Mouse (Mus musculus) adrenal gland, postnatal 36 days (tissue): ENCODE measurements around the gene Ephx1. TPM values are rescaled to one million over a fixed set of nuclear protein-coding genes. Genes with fewer than 3 reads are reported as not detected.

Experiments used
- DNase-seq, 2 experiments: peaks; one replicate each; pipeline ENCODE4 v3.0.0; 2021; ENCODE audit warnings: mixed read lengths in 1 of 2
- total RNA-seq, 2 experiments: library from RNA; stranded (reverse); gene quantifications; 2 replicates each; pipeline ENCODE4 v1.2.3; 2021

Gene Ephx1
- total RNA-seq, 2 experiments from 2014 or later: 139 to 160 TPM

DNA sequence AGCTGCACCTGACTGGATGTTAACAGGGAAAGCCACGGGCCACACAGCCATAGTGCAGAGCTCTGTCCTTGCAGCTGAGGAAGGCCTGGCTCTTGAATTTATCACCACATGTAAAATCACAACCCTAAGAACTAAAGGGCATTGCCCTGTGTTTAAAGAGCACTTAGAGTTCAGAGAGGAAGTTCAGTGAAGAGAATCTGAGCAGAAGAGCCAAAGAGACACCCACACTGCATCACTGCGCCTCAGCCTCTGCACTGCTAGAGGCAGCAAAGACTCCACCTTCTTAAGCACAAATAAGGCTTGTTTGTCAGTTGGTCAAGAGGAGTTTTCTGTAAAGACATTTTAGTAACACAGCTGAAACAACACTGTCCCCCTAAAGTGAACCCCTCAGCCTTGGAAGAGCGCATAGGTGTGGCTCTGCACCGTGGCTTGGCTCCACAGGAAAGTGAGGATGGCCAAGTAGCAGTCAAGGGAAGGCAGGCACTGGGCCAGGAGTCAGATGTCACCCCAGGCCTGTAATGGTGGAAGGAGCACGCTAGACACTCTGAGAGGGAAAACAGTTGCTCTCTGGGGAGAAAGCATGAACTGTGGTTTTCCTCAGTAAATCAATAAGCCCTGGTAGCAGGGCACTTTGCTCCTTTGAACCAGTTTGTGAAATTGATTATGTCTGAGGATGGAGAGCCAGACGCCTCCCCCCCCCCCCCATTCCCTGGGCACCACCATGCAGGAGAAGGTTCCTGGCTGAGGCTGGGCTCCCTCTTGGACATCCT is 5.8 kb downstream of the Ephx1 start:
- DNase-seq: peak; percentile 48 to 71

DNA sequence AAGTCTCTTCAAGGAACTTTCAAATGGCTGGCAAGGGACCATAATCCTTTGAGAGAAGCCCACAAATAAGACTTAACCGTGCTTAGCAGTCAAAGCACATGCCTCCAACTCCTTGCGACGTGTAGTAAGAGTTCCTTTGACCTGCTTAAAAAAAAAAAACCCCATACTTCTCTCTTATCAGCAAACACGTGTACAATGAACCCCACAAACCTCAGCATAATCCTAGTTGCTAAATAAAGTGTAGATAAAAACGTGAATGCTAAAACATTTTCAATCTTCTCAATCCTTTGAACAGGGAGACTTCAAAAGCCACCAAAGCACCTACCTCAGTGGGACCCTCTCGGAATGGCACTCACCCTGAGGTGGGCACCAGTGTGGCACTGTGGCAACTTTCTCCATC is 7.3 kb downstream of the Ephx1 start:
- no peak for DNase-seq

DNA sequence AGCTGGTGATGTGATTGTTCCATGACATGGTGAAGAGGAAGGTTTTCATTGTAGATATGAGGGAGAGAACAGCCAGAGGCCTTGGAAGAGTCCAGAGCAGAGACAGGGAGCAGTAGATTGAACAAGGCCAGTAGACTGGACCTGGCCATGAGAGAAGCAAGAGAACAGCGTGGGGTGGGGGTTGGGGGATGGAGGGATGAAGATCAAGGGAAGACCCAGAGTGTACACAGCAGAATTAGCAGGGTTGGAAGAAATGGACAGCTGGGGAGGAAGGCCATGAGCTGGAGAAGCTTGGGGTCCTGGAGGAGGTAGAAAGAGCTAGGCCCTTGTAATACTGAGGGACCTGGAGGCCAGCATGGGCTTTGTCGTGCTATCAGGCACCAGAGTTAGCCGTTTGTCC is 8.3 kb downstream of the Ephx1 start:
- no peak for DNase-seq

DNA sequence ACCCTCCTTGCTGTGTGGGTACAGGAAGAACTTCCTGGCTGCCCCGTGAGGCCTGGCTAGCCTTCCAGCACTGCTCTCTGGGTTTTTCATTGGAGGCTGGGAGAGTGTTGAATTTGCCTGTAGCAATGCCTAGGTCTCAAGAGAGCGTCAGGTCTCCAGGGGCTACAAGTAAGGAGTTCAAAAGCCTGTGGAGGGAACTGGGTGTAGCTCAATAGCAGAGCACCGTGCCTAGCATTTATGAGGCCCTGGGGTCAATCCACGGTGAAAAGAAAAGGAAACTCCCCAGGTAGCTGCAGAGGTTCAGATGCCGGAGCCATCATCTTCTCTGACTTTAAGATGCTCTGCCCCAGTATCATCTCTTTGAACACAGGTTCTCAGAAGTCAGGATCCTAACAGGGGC is 9.1 kb downstream of the Ephx1 start:
- DNase-seq: no peak

DNA sequence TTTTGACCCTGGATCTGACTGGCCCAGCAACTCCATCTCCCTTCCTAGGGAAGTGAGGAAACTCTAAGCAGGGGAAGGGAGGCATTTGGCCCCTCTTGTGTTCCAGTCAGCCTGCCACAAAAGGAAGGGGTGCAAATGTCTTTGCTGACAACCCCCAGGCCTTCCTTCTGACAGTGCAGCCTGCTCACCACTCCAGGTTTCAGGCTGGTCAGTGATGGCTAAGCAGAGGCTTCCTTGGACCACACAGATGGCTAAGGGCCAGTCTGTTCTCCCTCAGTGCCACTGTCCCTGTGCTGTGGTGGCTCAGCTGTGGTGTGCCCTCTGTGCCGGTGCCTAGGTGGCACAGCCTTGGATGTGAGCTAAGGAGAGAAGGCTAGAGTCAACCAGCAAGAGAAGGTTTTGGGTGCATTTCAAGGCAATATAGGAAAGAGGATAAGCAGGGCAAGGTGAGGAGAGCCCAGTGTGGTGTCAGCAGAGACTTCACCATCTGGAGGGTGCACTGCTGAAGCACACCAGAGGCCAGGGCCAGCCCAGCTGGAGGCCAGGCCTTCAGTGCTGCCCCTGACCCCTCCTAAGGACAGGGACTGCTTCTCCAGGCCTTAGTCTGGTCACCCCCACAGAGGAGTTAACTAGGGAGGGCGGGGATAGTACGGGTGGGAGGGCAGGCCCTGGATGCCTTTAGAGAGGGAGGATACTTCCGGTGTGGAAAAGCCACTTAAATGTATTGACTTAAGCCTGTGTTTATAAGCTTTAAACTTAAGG is 10.4 kb downstream of the Ephx1 start:
- peak in 1 of 2 experiments; percentile 38 for DNase-seq

DNA sequence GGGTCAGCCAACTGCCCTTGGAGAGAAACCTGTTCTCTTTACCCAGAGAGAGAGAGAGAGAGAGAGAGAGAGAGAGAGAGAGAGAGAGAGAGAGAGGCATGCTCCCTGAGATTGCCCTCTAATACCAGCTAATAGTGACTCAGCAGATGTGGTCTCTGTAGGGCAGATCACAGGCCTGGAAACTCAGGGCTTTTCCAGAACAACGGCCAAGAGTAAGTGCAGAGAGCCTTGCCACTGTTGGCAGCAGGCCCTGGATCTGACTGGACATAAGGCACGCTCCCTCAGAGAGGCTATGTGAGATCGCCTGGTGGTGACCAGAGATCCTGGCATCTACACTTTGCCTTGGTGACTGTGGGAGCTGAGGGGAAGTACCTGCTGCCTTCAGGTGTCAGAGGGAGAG is 10.9 kb downstream of the Ephx1 start:
- DNase-seq: peak; percentile 89 to 92

DNA sequence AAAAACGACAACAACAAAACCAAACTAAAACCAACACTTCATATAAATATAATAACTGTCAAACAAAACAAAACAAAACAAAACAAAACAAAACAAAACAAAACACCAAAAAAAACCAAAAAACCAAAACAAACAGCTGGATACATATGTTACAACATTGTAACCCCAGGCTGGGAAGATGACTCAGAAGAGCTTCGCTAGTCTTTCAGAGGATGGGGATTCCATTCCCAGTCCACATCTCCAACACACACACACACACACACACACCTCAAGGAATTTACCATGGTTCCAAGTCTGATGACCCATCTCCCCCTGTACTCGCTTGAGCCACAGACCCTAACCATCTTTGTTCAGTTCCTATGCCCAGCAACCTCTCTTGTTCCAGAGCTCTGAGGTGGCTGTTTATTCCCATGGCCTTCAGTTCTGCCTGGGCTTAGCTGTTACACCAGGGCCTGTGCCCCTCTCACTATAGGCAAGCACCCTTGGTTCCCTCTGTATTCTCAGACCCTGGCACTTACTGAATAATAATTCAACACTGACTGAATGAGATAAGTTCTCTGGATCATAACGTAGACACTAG is 11.6 kb downstream of the Ephx1 start:
- no peak for DNase-seq

DNA sequence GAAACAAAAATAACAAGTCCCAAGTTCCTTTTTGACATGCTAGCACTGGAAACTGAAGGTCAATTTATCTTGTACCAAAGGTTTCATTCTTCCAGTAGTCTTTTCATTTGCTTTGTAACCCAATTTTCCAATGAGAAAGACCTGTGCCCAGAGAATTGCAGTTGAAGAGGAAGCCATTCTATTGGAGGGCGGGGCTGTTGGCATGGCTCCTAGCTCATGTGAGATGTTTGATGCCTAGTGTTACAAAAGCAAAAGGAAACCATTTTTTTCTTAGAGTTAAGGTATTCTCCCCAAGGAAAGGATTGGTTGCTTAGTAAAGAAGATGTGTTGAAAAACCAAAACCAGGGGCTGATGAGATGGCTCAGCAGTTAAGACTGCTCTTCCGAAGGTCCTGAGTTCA is 12.4 kb downstream of the Ephx1 start:
- DNase-seq: peak in 1 of 2 experiments; percentile 60

DNA sequence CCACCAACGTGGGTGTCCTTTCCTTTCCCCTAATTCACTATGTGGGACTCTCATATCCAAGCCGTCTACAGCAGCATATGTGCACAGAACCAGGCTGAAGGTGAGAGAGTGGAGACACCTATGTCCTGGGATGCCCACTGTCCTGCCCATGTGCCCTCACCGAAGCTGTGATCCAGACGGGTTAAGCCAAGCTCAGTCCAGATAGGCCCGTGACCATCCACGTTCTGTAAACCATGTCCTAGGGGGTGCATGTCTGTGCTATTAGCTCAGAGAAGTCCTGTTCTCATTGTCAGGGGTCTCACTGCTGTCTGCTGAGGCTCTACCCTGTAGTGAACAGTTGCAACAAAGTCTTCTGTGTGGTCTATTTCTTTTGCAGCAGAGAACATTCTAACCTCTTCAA is 12.9 kb downstream of the Ephx1 start:
- DNase-seq: no peak

DNA sequence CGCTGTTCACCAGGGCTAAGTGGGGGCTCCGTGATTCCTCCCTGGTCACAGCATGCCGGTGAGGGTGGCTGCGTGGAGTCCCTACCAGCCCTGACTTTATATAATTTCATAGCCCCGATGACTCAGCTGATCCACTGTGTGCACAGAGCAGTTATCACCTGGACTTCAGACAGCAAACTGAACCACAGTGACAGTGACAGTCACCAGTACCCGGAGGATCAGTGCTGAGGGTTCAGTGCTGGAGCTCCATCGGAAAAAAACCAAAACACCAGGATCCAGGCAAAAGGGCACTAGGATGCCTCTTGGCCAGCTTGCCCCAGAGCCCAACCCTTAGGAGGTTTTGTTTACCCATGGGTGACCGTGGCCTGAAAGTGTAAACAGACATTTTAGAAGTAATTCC is 15.4 kb downstream of the Ephx1 start:
- no peak for DNase-seq

DNA sequence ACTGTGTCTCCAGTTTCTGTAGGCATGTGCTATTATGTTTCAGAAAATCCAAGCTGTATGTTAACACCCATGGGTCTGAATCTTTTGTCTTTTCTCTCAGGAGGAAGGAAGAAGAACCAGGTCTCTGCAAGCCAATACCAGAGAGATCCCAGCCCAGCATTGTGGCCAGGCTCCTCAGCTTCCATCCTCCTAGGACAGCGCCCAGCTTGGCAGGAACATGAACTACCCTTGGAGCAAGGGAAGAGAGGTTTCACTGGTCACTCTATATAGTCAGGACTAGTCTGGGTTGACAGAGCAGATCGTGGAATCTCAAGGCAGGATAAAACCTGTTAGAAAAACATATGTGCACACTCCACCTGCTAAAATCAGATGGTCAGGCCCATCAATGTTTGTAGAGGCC is 16.9 kb downstream of the Ephx1 start:
- DNase-seq: no peak

DNA sequence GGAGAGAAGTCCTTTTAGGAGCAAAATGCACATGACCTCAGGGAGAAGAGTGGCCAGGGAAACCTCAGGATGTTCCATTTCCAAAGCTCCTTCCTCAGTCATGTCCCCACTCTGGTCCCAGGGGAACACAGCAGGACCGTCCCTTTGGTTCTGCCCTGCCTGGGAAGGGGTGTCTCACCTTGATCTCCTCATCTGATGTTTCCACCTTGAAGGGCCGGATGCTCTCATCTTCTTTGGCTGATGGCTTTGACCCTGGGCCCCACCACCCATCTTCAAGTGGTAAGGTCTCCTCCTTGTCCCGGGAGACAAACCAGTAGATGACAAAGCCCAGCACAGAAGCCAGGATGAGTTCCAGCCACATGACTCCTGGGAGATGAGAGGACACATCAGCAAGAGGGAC is 19.1 kb downstream of the Ephx1 start:
- DNase-seq: no peak

DNA sequence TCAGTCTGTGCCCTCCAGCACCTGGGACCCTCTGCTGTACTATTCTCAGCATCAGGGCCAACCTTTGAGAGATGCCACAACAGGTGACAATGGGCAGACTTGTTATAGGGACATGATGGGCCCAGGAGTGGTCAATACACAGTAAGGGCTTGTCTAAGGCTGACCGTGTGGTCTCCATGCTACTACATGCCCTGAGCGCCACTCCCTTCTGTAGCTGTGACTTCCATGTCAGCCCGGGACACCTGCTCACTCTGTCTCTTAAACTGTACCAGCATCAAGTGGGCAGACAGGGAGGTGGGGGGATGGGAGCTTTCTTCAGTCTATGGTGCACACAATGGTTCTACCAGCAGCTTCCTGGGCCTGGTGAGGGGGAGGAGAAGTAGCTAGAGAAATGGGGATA is 19.5 kb downstream of the Ephx1 start:
- no peak for DNase-seq

DNA sequence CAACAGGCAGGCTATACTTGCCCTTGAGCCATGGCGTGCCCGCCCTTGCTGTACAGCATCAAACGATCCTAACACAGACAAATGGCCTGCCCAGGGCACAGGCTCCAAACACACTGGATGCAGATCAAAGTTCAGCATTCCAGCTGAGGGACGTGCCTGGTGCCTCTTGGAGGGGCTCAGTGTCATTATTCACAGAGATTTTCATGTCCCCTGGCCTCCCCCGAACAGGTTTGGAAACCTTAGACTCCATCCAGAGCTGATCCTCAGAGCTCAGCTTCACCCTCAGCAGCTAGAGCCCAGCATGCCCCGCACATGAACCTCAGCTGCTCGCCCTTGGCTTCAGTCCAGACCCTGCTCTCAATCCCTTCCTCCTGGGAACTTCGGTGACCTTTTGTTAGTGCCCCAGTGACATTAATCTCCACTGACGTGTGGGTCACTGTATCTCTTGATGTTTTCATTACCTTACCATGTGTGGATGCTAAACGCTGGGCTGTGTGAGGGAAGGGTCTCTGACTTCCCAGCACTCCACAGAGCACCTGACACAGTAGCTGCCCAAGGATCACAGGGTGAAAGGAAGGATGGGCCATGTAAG is 20.1 kb downstream of the Ephx1 start:
- peak; percentile 77 to 81 for DNase-seq

DNA sequence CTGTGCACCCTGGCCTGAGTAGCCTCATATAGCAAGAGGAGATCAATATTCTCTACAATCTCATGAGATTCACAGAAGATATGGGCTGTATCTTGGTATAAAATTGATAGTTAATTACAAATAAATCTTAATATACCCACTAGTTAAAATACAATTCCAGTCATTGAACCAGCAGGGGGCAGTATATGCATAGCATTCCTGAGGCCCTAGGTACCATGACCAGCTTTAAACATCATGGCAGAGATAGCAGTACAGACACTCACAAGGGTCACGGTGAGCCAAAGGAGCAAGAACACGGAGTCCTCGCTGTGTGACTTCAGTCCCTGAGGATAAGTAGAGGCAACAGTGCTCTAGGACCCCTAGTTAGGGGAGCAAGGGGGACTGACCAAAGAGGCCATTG is 28.6 kb downstream of the Ephx1 start:
- peak in 1 of 2 experiments; percentile 66 for DNase-seq

DNA sequence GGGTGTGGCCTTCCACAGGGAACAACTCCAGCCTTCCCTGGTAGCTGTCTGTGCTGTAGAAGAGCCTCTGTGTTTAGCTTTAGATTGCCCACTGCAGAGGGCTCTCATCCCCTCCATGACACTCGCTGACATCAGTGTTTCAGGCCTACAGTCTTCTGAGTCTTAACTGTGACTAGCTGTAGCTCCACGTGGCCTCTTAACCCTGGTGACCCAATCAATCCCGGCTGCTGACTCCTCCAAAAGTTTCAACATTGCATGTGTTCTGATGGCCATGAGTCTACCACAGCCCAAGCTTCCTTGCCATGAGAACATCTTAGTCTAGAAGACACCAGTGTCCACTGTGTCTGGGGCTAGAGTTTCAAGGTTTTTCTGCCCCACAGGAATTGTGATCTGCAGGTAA is 30.0 kb downstream of the Ephx1 start:
- no peak for DNase-seq

DNA sequence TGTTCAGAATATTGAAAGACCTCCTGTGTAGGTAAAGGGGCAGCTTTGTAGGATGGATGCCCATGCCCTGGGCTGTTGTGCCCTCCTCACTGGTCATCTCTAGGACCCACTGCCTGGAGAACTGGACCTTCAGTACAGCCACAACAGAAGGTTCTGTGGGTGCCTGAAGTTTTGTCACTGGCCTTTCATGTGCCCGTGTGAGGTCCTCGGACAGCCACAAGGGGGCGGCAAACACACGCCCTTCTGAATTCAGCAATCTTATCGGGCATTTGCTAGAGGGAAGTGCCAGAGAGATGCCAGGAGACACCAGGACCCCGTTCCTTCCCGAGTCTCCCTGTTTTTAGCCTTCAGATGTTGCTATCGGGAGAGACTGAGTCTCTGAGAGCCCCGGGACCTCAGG is 32.9 kb downstream of the Ephx1 start:
- DNase-seq: peak; percentile 82 to 86

DNA sequence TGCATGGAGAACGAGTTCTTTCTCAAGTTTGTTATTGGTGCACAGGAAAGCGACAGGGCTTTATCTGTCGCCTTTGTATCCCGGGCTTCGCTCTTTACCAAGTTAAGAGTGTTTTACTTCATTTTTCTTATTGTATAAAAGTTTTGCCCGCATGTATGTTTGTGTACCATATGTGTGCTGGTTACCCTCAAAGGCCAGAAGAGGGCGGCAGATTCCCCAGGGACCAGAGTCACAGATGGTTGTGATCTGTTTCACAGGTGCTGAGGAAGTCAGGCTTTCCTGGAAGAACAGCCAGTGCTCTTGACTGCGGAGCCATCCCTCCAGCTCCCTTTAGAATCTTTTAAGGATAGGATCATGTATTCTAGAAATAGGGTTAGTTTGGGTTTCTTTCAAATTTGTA is 34.0 kb downstream of the Ephx1 start:
- DNase-seq: no peak

DNA sequence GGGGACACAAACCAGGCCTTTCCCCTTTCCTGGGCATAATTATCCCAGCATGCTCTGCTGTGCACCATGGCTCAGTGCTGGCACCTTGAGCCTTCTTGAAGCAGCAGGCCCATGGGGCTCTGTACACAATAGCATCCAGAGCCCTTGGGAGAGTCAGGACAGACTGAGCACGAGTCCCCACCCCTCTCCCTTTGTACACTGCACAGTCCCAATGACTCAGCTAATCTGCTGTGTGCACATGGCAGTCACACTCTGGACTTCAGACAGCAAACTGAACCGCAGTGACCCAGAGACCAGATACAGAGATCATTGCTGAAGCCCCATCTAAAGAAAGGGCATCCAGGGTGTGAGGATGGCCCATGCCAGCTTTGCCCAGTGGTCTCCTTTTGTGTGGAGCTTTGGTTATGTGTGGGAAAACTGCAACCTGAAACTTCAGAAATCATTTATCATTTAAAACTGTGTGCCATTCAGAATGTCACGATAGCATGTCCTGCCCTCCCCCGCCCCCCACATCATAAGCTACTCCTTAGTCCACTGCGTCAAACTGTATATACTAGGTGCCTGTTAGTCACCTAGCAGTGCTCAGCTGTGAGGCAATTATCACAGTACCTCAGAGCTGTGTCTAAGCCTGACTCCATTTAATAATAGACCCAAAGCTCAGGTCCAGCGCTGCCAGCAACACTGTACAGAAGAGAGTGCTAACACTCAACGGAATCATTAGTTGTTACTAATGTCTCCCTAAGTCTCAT is 39.2 kb downstream of the Ephx1 start:
- peak in 1 of 2 experiments; percentile 23 for DNase-seq

DNA sequence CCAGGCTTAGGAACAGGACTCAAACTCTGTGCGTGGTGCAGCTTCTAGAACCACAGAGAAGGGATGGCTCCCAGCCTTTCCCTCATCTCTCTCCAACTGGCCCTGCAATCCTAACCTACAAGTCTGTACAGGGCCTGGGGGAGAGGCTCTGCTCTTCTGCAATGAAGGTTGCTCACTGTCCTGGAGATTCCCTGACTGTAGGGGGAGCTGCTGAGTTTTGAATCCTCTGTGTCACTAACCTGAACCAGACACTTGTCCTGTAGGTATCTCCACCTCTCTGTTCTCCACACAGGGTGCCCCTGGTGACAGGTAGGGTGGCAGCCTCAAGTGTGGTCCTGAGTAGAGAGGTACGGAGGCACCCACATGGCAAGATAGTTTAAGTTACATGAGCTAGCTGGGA is 40.2 kb downstream of the Ephx1 start:
- peak in 1 of 2 experiments; percentile 41 for DNase-seq

DNA sequence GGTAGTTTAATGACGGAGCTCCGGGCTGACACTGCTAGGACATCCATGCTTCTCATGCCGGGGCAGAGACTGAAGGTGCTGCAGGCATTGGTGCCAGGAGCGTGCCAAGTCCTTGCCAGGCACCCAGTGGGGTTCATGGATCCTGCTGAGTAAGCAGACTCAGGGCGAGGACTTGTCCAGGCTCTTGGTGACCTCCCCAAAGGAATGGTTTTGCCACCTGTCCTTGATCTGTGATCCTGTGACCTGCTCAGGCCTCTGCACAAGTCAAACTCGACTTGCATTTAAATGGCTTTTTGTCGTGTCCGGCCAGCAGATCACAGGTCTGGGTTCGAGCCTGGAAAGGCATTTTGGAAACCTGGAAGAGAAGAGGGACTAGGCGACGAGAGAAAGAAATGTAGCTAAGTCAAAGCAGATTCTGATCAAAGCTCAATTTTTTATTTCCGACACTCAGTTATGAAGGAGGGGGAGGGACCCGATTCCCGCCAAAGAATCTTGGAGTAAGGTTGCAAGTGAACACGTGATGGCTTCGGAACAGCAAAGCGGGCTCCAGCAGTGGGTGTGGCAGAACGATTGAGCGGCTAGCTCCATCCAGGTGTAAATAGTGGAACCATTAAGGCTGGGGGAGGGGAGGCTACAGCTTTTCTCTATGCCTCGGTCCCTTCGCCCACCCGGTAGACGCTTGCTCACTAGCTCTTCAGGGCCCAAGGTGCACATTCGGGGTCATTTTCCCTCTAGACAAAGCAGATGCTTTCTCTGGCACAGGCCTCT is 41.0 kb downstream of the Ephx1 start:
- no peak for DNase-seq
